24 mouse cellular contexts compared by ENCODE assay signal in the genomic region with DNA sequence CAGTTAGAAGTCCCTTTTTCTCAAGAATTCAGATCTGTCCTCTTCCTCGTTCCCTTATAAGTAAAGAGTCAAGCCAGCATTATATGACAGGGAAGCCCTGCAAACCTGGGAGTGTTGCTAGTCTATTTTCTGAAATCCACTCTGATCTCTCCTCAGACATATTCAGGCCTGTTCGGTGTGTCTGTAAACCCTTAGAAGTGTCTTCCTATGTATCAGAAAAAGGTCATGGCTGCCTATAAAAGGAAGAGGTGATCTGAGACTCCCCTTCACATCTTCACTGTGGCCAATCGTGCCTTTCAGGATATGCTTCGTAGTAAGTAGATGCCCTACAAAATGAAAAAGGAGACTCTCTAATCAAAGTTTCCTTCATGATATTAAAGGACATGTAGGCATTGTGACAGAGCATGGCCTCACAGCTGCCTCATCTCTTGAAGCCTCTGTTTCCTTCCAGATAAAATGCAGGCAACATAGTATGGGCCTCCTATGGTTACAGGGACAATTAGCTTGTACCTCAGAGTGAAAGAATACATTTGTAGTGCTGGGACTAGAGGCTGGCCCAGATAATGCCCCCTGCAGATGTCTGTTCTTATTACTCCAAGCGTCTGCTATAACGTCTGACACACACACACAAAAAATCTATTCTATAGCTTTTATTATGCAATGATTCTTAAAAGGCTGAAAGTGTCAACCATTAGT.
"Had no signal": no experiment of that assay in that cellular context is flagged by ENCODE, and none has a peak within 500 bp of the region (broad histone marks: within the 10 kb centered on the region; RNA-seq: fewer than 3 reads in every experiment).

No protein-coding gene starts in this region.

- H3K9me3 ChIP-seq: limb, embryonic 10.5 days; limb, embryonic 13.5 days; liver, embryonic 12.5 days; liver, embryonic 15.5 days; lung, embryonic 15.5 days; midbrain, embryonic 12.5 days; neural tube, embryonic 13.5 days had no signal

- DNase-seq: kidney, adult 18-20 months; kidney, adult 9 months; kidney, postnatal 14 days; kidney, postnatal 4 days; liver; lung, adult 18-20 months; lung, postnatal 10 days; lung, postnatal 36 days; right cerebral cortex, adult 18-20 months; right cerebral cortex, postnatal 14 days; right cerebral cortex, postnatal 4 days; thymus, adult 2 months; thymus, postnatal 14 days; thymus, postnatal 4 days had no signal

- H3K4me1 ChIP-seq: limb, embryonic 10.5 days; limb, embryonic 13.5 days; liver, embryonic 12.5 days; liver, embryonic 15.5 days; lung, embryonic 15.5 days; midbrain, embryonic 12.5 days; neural tube, embryonic 13.5 days had no signal

- H3K4me3 ChIP-seq: limb, embryonic 10.5 days; limb, embryonic 13.5 days; liver, embryonic 12.5 days; liver, embryonic 15.5 days; lung, embryonic 15.5 days; megakaryocyte, embryonic 14.5 days; midbrain, embryonic 12.5 days; myocyte; neural tube, embryonic 13.5 days had no signal

- H3K4me2 ChIP-seq: limb, embryonic 13.5 days; liver, embryonic 12.5 days; liver, embryonic 15.5 days; lung, embryonic 15.5 days; midbrain, embryonic 12.5 days; neural tube, embryonic 13.5 days had no signal

- ATAC-seq: liver, embryonic 12.5 days had no signal

- H3K9ac ChIP-seq: limb, embryonic 13.5 days; liver, embryonic 12.5 days; liver, embryonic 15.5 days; lung, embryonic 15.5 days; midbrain, embryonic 12.5 days; neural tube, embryonic 13.5 days had no signal

- H3K27ac ChIP-seq: limb, embryonic 10.5 days; limb, embryonic 13.5 days; liver, embryonic 12.5 days; liver, embryonic 15.5 days; lung, embryonic 15.5 days; midbrain, embryonic 12.5 days; neural tube, embryonic 13.5 days; stomach, postnatal 0 days had no signal

- H3K36me3 ChIP-seq: limb, embryonic 10.5 days; limb, embryonic 13.5 days; liver, embryonic 12.5 days; liver, embryonic 15.5 days; lung, embryonic 15.5 days; midbrain, embryonic 12.5 days; neural tube, embryonic 13.5 days had no signal

- H3K27me3 ChIP-seq: limb, embryonic 13.5 days; liver, embryonic 12.5 days; liver, embryonic 15.5 days; lung, embryonic 15.5 days; megakaryocyte, embryonic 14.5 days; midbrain, embryonic 12.5 days; neural tube, embryonic 13.5 days had no signal
